Mouse (Mus musculus): ENCODE results near the gene Cd55. TPM values are rescaled to one million over a fixed set of nuclear protein-coding genes. Genes with fewer than 3 reads are reported as not detected.
"Not testable (repeated sequence)": the region's sequence is repeated elsewhere in the genome, so short reads cannot be mapped to it uniquely, and the experiment has no call there.

The Cd55 gene
- total RNA-seq (2021) = 10 to 100 TPM; 54.3 to 62.2 TPM
- long read RNA-seq, experiment 1, transcript Cd55-201 (10 exons, 2,533 nt) = major isoform, 23 of 62 reads
- long read RNA-seq, experiment 1, partial matches to known transcripts = 6 of 62 reads
- long read RNA-seq, experiment 1, other reads (novel, unspliced or antisense) = 32 of 62 reads
- long read RNA-seq, experiment 2, transcript Cd55-201 (10 exons, 2,533 nt) = major isoform, 28 of 65 reads
- long read RNA-seq, experiment 2, partial matches to known transcripts = 7 of 65 reads
- long read RNA-seq, experiment 2, other reads (novel, unspliced or antisense) = 30 of 65 reads

DNA sequence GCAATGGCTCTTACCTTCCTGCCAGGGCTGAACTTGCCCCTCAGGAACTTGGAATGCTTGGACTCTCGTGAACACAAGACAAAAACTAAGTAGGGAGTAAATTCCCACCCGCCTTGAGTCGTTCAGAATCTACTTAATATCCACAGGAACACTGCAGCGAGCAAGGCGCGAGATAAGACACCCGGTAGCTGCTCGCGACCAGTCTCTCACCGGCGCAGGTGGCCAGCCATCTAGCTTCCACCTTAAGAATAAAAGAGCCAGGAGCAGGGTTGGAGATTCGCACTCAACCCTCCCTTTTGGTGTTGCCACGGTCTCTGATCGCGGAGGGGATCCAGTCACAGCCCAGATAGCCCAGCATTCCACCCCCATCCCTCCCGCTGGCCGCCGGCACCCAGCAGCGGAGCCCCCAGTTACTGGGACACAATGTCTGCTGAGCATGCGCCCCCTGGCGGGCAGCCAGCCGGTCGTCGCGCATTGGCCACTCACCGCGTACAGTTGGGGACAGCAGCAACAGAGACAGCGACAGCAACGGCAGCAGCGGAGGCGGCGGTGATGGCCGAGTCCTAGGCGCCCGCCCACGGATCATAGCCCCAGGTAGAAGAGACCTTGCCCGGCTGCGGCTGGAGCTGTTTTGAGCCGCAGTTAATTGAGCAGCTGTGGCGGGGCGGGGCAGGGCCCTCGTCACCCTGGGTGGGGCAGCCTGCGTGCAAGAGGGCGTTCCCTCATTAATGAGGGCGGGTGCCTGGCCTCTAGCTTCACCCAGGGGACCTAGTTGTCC lies at the start of gene Cd55:
TSS of gene Cd55 (minus strand) at position 661 of the 778 bp plus-strand sequence.
- peak; percentile 86 for DNase-seq (ENCODE audit: low spot score)

DNA sequence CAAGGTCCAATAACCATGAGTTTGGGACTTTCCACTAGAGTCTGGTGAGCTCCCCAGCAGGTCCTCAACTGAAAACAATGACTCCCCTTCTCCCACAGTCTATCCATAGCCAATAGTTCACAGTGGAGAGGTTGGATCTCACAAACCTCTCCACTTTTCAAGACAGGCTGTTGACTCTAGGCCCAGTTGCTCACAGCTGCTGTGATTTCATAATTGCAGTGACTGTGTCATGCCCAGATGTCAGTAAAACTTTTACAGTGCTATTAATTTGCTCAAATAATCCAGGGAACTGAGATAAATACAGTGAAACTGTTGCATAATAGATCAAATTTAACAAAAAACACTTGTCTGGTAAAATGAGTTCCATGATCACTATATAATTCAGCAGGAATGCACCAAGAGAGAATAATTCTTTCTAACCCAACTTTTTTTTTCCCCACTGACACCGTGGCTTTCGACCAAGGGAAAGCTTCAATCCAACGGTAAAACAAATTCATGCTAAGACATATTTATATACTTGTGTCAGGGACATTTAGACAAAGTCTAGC lies 49.4 kb upstream of the Cd55 start:
- peak; percentile 44 for DNase-seq (ENCODE audit: low spot score)

DNA sequence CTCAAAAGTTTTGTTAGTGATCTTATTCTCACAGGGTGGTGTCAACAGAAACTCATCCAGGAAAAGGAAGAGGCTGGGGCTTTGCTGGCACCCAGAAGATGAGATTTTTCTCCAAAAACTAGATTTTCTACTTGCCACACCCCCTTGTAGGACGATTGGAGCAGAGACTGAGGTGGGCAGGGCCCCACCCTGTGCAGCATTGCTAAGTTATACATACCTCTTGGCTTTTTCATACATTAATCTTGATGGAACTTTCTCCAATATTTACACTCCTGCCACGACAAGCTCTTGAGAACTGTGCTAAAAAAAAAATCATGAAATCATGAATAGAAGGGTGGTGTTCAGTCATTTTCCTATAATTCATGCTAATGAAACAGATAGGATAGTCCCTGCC lies 46.4 kb upstream of the Cd55 start:
- DNase-seq (ENCODE audit: low spot score) = no peak

DNA sequence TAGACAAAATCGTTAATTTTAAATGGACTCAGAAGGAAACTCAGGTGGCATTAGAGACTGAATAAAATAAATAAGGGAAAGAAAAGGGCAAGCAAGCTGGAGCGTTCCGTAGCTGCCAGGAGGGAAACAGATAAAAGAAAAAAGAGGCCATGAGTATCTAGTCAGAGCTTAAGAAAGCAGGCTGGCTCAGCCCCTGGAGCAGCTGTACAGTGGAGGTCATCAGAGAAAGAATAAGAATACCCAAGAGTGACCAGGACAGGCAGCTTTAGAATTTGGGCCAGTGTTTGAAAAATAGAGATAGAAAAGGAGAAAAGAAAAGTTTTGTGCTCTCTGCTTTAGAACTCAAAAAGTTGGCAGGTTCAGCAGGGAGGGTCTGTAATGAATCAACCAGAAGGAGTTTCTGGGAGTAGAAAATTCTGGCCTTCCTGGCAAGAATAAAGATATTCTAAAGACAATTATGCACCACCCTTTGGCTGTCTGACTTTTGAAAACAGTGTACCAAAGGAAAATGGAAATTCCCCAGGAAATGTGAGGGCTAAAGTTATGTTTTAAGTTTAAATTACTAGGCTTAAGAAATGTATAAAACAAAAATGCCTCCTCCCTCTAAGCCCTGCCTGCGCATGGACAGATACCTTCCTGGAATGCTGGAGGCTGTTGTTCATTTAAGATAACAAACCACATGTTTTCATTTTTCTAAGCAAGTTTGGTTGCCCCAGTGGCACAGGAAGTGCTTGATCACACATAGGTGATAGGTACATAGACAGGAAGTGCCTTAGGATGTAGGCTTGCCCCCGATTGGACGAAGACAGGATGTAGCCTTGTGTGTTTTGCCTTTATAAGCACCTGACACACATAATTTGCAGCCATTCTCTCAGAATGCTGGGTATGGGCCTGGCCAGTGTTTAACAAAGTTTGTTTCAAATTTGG lies 45.7 kb upstream of the Cd55 start:
- no peak for DNase-seq (ENCODE audit: low spot score)

DNA sequence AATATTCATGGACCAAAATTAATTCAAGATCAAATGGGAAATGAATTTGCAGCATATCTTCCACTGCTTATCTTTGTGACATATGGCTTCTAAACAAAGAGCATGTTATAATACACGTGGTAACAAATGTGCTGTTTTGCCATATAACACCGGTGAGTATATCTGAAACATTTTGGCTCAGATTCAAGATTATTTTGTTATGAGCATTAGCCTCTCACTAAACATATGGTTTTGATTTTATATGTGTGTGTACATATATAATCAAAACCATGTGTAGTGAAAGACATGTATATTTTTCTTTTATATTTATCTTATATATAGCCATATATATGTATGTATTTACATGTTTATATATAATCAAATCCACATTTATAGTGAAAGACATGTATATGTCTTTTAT lies 44.9 kb upstream of the Cd55 start:
- DNase-seq (ENCODE audit: low spot score) = no peak

DNA sequence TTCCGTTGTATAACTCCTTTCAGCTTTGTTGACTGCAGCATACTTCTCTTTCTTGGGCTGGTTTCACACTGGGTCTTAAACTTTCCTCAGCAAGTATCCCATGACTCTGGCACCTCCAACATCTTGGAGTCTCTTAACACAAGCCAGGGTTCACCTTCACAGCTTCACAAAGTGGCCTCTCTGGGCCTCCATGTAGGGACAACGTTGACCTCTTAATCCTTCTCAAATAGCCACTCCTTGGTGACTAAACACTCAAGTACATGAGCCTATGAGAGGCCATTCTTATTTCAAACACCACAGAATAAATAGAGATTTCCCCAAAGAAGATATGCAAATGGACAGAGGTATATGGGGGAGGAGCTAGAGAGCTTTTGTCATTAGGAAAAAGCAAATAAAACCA lies 37.4 kb upstream of the Cd55 start:
- DNase-seq (ENCODE audit: low spot score) = no peak

DNA sequence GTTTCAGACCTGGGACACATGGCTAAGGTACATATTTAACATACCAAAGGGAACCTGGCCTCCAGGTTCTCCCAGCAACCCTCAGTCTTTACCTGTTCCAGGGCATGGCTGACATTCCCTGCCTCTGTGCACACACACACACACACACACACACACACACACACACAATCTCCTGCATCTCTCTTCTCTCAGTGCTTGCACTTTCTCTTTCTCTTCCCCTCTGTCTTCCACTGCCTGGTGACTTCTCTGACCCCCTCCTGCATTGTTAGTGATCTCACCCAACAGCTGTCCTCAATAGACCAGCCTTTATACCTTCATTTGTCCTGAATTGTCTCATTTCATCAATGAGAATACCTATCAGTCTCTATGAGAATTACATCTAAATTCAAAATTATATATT lies 35.8 kb upstream of the Cd55 start:
- DNase-seq (ENCODE audit: low spot score) = no peak

DNA sequence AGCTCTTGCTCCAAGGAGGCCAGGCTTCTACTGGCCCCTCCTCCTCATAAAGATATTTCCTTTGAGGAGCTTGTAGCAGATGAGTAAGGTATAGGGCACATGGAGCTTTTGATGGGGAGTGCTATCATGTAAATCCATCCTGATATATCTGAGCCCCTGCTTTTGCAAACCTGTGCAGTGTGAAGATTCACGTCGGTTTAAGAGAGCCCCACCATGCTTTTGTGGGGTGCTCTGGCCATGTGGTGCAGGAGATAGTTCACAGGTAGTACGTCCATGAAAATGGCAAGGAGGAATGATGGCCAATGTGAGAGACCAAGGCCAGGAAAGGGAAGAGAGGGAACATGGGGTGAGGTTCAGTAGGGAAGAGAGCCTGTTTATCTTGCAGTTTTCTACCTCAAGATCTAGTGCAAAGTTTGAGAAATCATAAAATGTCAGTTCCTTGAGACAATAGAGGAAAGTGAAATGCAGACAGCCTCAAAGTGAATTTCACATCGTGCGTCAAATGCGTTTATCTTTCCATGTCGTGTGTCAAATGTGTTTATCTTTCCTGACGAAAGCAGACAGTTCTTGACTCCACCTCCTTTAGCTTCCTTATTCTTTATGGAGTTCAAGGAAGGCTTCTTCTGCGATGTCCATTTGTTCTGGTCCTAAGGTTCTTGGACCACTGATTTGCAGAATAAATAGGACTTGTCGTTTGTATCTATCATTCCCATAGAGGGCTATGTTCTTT lies 24.4 kb upstream of the Cd55 start:
- DNase-seq (ENCODE audit: low spot score) = no peak

DNA sequence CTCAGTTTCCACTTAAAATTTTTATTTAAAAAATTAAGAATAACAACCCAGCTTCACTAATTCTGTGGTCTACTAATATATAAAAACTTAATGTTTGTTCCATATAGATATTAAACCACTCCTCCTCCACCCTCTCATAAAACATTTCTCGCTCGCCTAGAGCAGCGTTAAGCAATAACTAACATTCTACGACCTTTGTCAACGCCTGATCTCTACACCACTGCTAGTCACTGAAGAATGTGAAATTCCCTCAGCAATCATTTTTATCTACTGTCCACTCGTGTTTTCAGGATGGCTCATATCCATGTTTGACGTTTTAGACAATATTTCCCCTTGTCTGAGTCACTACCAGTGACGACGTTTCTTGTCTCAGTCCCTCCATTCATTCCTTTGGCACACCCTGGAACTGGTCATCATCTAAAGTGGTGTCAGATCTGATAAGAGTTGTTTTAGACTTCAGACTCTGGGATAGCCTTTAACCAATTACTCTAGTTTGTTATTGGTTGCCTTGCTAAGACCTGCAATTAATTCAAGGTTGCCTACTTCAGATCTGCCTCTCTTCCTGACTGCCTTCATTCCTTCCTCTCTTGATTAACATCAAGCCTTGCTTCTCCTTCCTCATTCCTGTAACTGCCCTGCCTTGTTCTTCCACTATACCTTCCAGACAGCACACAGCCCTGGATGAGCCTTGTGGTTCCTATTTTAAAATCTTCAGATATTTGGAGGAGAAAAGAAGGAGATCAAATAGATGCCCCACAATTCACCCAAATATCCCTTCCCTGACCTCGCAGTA lies 23.5 kb upstream of the Cd55 start:
- DNase-seq (ENCODE audit: low spot score) = no peak

DNA sequence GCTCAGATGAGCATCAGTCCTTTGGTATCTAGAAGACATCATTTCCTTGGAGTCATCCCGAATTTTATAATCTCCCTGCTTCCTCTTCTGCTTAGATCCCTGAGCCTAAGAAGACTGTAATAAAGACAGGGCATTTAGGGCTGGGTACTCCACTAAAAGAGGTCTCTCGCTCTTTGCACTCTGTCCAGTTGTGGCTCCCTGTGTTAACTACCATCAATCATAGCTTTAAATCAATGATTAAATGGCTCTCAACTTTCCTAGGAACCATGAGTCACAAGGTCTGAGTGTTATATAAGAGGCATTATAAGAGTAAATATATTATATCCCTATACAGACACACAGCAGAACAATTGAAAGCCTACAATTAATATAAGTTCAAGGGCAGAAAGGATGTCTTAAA lies 22.8 kb upstream of the Cd55 start:
- no peak for DNase-seq (ENCODE audit: low spot score)

DNA sequence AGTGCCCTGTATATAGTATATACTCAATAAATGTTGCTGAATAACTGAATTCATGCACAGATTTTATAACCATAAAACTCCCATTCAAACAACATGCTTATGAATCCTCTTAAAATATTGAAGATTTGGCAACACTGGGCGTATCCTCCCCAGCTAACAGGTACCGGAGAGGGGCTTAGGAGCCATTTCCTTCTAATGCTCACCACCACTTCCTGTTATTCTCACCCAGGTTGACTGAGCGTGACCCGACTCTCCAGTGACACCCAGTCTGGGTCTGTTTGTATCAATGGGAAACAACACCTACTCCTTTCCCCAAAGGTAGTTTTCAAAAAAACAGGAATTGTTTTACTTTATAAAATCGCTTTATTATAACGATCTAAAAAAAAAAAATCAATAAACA lies 12.4 kb upstream of the Cd55 start:
- DNase-seq (ENCODE audit: low spot score) = no peak

DNA sequence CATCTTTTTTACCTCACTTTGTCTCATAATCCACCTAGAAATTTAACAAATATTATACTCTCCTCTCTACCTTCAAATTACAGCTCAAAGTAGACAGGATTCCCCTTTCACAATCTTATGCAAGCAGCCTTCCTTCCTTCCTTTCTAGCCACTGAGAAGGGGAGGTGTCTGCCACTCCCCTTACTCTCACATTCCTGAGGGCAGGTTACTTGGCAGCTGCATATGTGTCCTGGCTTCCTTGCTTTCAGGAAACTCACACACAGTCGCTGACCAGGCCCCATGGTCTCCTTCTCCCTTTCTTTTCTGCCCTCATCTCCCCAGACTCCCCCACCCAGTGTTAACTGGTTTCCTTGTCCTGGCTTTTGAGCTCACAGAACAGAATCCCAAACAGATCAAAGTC lies 11.7 kb upstream of the Cd55 start:
- DNase-seq (ENCODE audit: low spot score) = no peak

DNA sequence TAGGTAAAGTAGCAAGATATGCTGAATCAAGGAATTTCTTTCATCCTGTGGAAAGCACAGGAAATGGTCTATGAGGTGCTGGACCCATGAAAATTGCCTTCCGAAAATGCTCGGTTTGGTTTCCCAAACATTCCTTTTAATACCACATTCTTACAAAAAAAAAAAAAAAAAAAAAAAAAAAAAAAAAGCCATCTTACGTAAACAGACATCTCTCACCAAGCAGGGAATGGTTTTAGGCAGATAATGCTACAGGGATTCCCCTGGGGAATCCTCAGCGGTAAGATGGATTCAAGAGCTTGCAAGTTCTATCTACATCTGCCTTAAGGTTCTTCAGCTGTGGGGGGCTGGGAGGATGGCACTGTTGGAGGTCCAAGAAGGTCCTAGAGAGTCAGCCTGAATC lies 7.5 kb upstream of the Cd55 start:
- no peak for DNase-seq (ENCODE audit: low spot score)

DNA sequence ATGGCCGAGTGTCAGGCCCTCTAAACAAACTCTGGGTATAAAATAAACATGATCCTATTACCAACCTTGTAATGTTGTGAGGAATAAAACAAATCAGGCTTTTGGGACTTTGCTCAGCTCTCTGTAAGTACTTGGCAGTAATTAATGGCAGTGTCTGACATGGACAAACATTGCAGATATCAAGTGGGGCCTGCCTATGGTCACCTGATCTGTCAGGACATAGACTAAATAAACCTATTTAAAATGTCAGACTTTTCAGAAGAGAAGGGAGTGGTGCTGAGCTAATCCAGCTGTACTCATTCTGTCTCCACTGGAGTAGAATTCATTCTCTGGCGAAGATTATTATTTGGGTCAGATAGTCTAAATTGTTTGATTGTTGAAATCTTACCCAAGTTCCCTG lies 4.9 kb upstream of the Cd55 start:
- DNase-seq (ENCODE audit: low spot score) = no peak

DNA sequence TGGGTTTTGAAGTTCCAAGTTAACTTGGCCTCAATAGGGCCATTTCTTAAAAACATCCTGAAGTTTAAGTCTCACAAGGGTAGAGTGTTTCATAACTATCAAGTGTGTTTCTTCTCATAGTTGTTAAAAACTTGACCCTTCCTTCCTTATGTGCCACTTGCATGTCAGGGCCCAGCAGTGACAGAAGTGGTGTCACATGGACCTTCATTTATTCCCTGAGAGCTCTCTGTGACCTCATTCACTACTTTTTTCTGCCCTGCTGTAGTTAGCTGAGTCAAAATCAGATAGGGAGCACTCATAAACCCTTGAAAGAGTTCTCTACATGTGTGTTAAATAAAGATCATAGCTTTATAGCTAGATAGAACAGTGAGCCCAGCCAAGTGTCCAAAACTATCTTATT lies 1.6 kb upstream of the Cd55 start:
- DNase-seq (ENCODE audit: low spot score) = no peak

DNA sequence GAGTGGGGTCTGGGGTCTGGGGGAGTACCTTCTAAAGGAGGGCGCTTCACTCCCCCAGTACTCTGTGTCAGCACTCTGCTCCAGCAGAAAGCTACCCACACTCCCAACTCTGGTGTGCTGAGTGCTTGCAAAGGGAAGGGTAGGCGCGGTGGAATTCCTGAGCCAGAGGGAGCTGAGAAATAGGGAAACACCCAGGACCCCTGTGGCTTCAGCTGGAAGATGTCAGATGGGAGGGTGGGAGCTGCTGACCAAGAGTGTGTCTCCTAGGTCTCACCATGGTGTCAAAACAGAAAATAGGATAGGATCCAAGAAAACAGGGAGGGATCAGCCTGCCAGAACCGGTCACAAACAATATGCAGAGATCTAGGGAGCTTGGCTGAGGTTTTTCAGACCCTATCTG lies 323 bp upstream of the Cd55 start:
- DNase-seq (ENCODE audit: low spot score) = peak; percentile 63

DNA sequence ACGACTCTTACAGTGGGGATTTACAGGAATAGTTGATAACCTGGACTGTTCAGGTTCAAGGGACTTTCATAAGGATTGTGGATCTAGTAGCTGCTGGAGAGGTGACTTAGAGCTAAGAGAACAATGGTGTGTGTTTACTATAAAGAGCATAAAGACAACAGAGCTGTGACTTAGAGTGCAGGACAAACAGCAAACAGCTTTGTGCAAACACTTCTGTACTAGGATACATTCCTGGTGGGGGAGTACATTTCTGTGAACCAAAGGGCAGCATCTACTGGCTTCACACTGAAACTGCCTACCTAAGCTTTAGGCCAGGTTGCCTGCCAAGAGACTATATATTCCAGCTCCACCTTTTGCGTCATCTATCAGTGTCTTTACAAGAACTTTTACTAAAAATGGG lies 7.4 kb downstream of the Cd55 start:
- DNase-seq (ENCODE audit: low spot score) = no peak

DNA sequence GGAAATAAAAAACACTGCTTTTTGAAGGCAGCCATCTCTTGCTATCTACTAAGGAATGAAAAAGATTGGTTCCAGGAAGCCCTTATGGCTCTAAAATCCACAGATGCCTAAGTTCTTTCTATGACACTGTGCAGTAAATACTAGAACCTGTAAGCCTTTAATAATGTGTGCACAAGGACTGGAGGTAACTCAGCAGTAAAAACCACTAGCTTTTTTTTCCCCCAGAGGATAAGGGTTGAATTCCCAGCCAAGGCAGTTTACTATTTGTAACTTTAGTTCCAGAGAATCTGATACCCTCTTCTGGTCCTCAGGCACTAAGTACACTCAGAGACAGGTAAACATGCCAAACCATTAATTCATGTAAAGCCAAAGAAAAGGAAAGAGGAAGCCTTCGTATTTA lies 19.6 kb downstream of the Cd55 start:
- DNase-seq (ENCODE audit: low spot score) = not testable (repeated sequence)

DNA sequence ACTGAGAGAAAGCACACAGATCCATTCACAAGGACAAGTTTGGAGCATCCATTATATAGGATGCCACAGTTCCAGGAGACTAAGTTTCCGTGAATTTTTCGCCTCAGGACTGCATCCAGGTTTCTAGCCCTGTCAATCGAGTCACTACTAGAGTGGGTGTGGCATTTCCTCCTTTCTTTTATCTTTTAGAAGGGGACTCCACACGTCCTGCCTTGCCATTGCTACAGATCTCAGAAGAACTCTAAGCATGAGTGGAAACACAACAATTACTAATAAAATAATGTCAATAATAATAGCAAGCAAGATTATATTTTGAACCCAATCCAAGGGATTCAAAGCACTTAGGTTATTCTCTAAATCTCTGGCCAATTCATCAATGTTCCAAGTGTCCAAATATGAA lies 31.6 kb downstream of the Cd55 start:
- no peak for DNase-seq (ENCODE audit: low spot score)

DNA sequence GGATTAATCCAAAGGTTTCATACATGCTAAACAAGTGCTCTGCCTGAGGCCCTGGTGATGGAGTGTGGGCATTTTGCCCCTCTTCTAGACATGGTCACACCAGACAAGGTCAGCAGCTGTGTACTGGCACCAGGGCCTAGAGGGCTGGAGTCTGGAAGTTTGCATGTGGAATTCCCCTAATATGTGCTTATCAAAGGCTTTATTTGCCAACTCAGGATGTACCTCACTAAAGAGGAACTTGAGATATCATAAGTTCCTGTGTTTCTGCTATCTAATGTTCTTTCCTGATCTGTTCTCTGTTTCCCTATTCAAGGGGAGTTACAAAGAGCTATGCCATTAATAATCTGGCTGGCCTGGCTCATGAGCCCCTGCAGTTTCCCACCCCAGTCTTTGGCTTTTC lies 33.9 kb downstream of the Cd55 start:
- DNase-seq (ENCODE audit: low spot score) = not testable (repeated sequence)

Data from gastrocnemius, adult 18-20 months (tissue).